Mouse (Mus musculus) liver, embryonic 14.5 days (tissue): ENCODE results near the gene Cyp2d22. TPM values are rescaled to one million over a fixed set of nuclear protein-coding genes. Genes with fewer than 3 reads are reported as not detected.

ENCODE experiments used
- ATAC-seq: fragments of 200-750 bp; cut with Nextera tagmentation; 2 replicates; pipeline ENCODE4 v1.8.0; 2017; ENCODE audit warnings: moderate number of reproducible peaks, mild to moderate bottlenecking, moderate library complexity; ENCODE audit not compliant: insufficient read depth
- DNase-seq, 3 experiments: peaks; one replicate each; pipeline ENCODE4 v3.0.0-alpha.2; 2012 to 2013; ENCODE audit warnings: low read depth in 3 of 3, low spot score in 3 of 3
- H3K27ac ChIP-seq: fragments of 300-500 bp; sonication (generic); 2 replicates; pipeline ENCODE4 v1.5.1; 2014; ENCODE audit warnings: moderate library complexity, mild to moderate bottlenecking, control low read depth, inconsistent platforms
- H3K27me3 ChIP-seq: fragments of 300-500 bp; sonication (generic); 2 replicates; pipeline ENCODE4 v1.6.1; 2014; ENCODE audit warnings: mild to moderate bottlenecking, low read length, moderate library complexity; ENCODE audit not compliant: control insufficient read depth, insufficient read depth
- H3K36me3 ChIP-seq: fragments of 300-500 bp; sonication (generic); replicated peaks from 2 replicates; pipeline ENCODE4 v1.6.1; 2014; ENCODE audit warnings: low read depth; ENCODE audit not compliant: control insufficient read depth, insufficient read depth
- H3K4me1 ChIP-seq, 2 experiments: fragments of 200-500 bp in 1 of 2; fragments of 300-500 bp in 1 of 2; sonication (generic) in 1 of 2; replicated peaks; 2 replicates each; pipeline ENCODE4 v1.6.1; 2012 to 2014; ENCODE audit warnings: antibody characterized with exemption in 1 of 2, inconsistent platforms in 1 of 2, low read length in 1 of 2; ENCODE audit not compliant: control insufficient read depth in 2 of 2, insufficient read depth in 2 of 2
- H3K4me2 ChIP-seq: fragments of 300-500 bp; sonication (generic); 2 replicates; pipeline ENCODE4 v1.6.1; 2014; ENCODE audit warnings: low read depth, mild to moderate bottlenecking, control low read depth, moderate library complexity
- H3K4me3 ChIP-seq, 2 experiments: fragments of 200-500 bp in 1 of 2; fragments of 300-500 bp in 1 of 2; sonication (generic) in 1 of 2; 2 replicates each; pipeline ENCODE4 v1.5.1; 2012 to 2014; ENCODE audit warnings: low read depth in 2 of 2, low read length in 2 of 2, mild to moderate bottlenecking in 2 of 2, control low read depth in 1 of 2, inconsistent platforms in 1 of 2, moderate library complexity in 1 of 2; ENCODE audit not compliant: insufficient read depth in 1 of 2
- H3K9ac ChIP-seq: fragments of 300-500 bp; sonication (generic); replicated peaks from 2 replicates; pipeline ENCODE4 v1.6.1; 2014; ENCODE audit warnings: mild to moderate bottlenecking, control low read depth, moderate library complexity
- H3K9me3 ChIP-seq: fragments of 300-500 bp; sonication (generic); 2 replicates; pipeline ENCODE4 v1.6.1; 2016; ENCODE audit warnings: low read length, mixed read lengths; ENCODE audit not compliant: control insufficient read depth
- CTCF ChIP-seq: IDR thresholded peaks from 2 replicates; pipeline ENCODE4 v1.5.1; 2016; ENCODE audit warnings: antibody characterized with exemption, low read depth, control low read depth
- EP300 ChIP-seq: IDR thresholded peaks from 2 replicates; pipeline ENCODE4 v1.6.1; 2016; ENCODE audit warnings: antibody characterized with exemption, low read depth
- WGBS: fragments of 180-500 bp; shearing (Covaris S2); extraction: QIAGEN DNeasy Blood & Tissue Kit; methylation state at CpG from one replicate; pipeline ENCODE4 v1.1.7; 2014; ENCODE audit not compliant: insufficient replicate concordance; 5-methylcytosine and 5-hydroxymethylcytosine counted together
- polyA plus RNA-seq, 2 experiments: library from polyadenylated mRNA; depleted of rRNA in 1 of 2; stranded (reverse) in 1 of 2; unstranded in 1 of 2; fragments of >200 nt; fragmentation: Nextera tagmentation in 1 of 2; extraction: Ambion mirVana in 1 of 2; gene quantifications; 2 replicates each; pipeline versions ENCODE4 v1.2.1 to v1.2.3; 2012 to 2014

The Cyp2d22 gene
- polyA plus RNA-seq, 2 experiments = 8.4 to 14.9 TPM

GRCm38 (mm10) chr15:82385729-82386128 lies 5.7 kb upstream of the Cyp2d22 start:
- DNase-seq (no peak), ATAC-seq (no peak)
- Histone ChIP-seq H3K4me2 (no peak overlapping the region), H3K36me3 (no peaks in the 10 kb centered on the region), H3K27ac (no peak overlapping the region), H3K9ac (no peak overlapping the region), H3K27me3 (no peaks in the 10 kb centered on the region), H3K4me3 (no peak overlapping the region), H3K9me3 (no peaks in the 10 kb centered on the region), H3K4me1 (peaks cover 0 to 1% of the 10 kb centered on the region in 2 experiments; a peak in 1 of 4 replicates)
- no peak for TF ChIP-seq EP300
- TF ChIP-seq CTCF = no peak
- 53% methylated on average over 2 of the region's 2 CpGs for WGBS

- H3K36me3 ChIP-seq = no peaks in the 10 kb centered on the region
- no peak overlapping the region for H3K4me2 ChIP-seq
- DNase-seq = no peak
- no peak for TF ChIP-seq EP300
- TF ChIP-seq CTCF = no peak
- no peaks in the 10 kb centered on the region for H3K27me3 ChIP-seq
- H3K4me1 ChIP-seq = peaks cover 0 to 9% of the 10 kb centered on the region in 2 experiments; a peak in 2 of 4 replicates
- H3K9me3 ChIP-seq = no peaks in the 10 kb centered on the region
- no peak overlapping the region for H3K9ac ChIP-seq
- ATAC-seq = no peak
- no peak overlapping the region for H3K4me3 ChIP-seq
- WGBS = 48% methylated on average over 2 of the region's 2 CpGs
- H3K27ac ChIP-seq = no peak overlapping the region
Observed at GRCm38 (mm10) chr15:82382441-82382840, 2.4 kb upstream of the Cyp2d22 start.

GRCm38 (mm10) chr15:82380714-82381062 lies 628 bp upstream of the Cyp2d22 start:
- ATAC-seq (no peak), DNase-seq (no peak)
- TF ChIP-seq EP300 (no peak), CTCF (no peak)
- peak overlapping the region in 1 of 2 experiments; percentile 28; a peak in 1 of 4 replicates for H3K4me3 ChIP-seq
- no peak overlapping the region for H3K27ac ChIP-seq
- H3K4me1 ChIP-seq = peaks cover 0 to 11% of the 10 kb centered on the region in 2 experiments; a peak in 2 of 4 replicates
- H3K9me3 ChIP-seq = no peaks in the 10 kb centered on the region
- H3K36me3 ChIP-seq = no peaks in the 10 kb centered on the region
- 35% methylated on average over 7 of the region's 7 CpGs for WGBS
- no peaks in the 10 kb centered on the region for H3K27me3 ChIP-seq
- H3K4me2 ChIP-seq = peak overlapping the region; percentile 27
- no peak overlapping the region for H3K9ac ChIP-seq

- TF ChIP-seq EP300 (no peak), CTCF (no peak)
- peak overlapping the region; percentile 40 to 53 for H3K4me3 ChIP-seq
- no peaks in the 10 kb centered on the region for H3K27me3 ChIP-seq
- 26% methylated on average over 7 of the region's 7 CpGs for WGBS
- H3K9ac ChIP-seq = no peak overlapping the region
- no peak overlapping the region for H3K27ac ChIP-seq
- peak overlapping the region; percentile 50 for H3K4me2 ChIP-seq
- H3K4me1 ChIP-seq = peaks cover 0 to 11% of the 10 kb centered on the region in 2 experiments; a peak in 2 of 4 replicates
- no peaks in the 10 kb centered on the region for H3K9me3 ChIP-seq
- DNase-seq (peak in 2 of 3 experiments; percentile 24 to 34), ATAC-seq (peak; percentile 77)
- no peaks in the 10 kb centered on the region for H3K36me3 ChIP-seq
Observed at GRCm38 (mm10) chr15:82379511-82379870, 569 bp downstream of the Cyp2d22 start.

- H3K4me2 ChIP-seq = peak overlapping the region; percentile 18
- no peaks in the 10 kb centered on the region for H3K36me3 ChIP-seq
- peak overlapping the region; percentile 3 to 14; a peak in 2 of 4 replicates for H3K4me3 ChIP-seq
- H3K9ac ChIP-seq = no peak overlapping the region
- DNase-seq (no peak), ATAC-seq (no peak)
- H3K4me1 ChIP-seq = peaks cover 0 to 11% of the 10 kb centered on the region in 2 experiments; a peak in 2 of 4 replicates
- no peak overlapping the region; the same call in 1 of the 2 replicates for H3K27ac ChIP-seq
- no peaks in the 10 kb centered on the region for H3K9me3 ChIP-seq
- H3K27me3 ChIP-seq = no peaks in the 10 kb centered on the region
- TF ChIP-seq EP300 (no peak), CTCF (no peak)
- 53% methylated on average over 15 of the region's 15 CpGs for WGBS
Observed at GRCm38 (mm10) chr15:82378261-82379180, 1.5 kb downstream of the Cyp2d22 start.
